Mouse (Mus musculus) megakaryocyte, embryonic 14.5 days (primary cell): ENCODE data around the gene Fam219b.

Source experiments
- FLI1 ChIP-seq: IDR thresholded peaks from 2 replicates; pipeline ENCODE4 v1.6.1; 2012; ENCODE audit warnings: low read length, inconsistent platforms, mixed read lengths
- GATA1 ChIP-seq: IDR thresholded peaks from 3 replicates; pipeline ENCODE4 v1.6.1; 2012; ENCODE audit warnings: mixed read lengths, low read length, inconsistent platforms, borderline replicate concordance

DNA sequence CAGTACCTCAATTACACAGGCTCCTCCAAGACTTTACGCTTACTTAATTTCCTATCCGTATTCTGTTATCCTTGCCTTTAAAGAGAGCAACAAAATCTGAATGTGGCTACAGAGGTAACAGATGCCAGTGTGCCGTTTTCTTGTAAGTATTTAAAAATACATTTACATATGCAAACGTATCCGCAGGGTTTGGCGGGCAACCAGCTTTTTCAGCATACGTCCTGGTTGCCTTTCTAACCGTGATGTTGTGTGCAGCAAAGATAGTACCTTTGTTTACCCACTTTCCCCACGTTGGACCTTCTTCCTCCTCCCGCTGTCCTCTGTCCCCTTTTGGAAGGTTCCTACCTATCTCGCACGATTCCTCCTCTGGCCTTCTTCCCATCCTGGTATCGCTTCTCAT lies 35.9 kb upstream of the Fam219b start:
- no peak for TF ChIP-seq GATA1
- no peak for TF ChIP-seq FLI1
